13 mouse cellular contexts compared by ENCODE assay signal in the genomic region with DNA sequence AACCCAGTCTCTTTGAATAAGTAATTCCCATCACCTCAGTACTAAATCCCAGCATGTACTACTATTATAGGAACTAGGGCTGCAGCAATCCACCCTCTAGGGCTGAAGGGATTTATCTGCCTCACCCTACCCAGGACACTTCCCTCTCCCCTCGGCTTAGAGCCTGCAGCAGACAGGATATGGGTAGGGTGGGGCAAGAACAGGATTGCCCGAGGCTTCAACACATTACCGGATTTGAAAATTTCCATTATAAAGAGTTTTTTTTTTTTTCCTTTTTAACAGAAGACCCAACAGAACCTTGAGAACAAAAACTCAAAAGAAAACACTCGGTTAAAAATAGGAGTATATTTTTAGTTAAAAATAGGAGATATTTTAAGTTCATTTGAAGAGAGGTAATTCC. TPM values are rescaled to one million over a fixed set of nuclear protein-coding genes. Genes with fewer than 3 reads are reported as not detected.
A peak's percentile ranks its signal among the peaks of the same experiment; 100 is the strongest.
DNase-seq lines count a peak whose midpoint lies in the region; ATAC-seq and TF ChIP-seq lines count a peak whose summit lies in the region.
"Had no signal": no experiment of that assay in that cellular context is flagged by ENCODE, and none has a peak within 500 bp of the region (broad histone marks: within the 10 kb centered on the region; RNA-seq: fewer than 3 reads in every experiment).

No protein-coding gene starts in this region.

- TF ChIP-seq POLR2A in heart, adult 2 months (IDR thresholded peaks at IDR 0.05; ENCODE audit: insufficient read depth, low read depth, low read length): no peak
- no peak for TF ChIP-seq POLR2A in spleen, adult 2 months (IDR thresholded peaks at IDR 0.05; ENCODE audit: low read depth, low read length)

- TF ChIP-seq EP300 in heart, adult 2 months (IDR thresholded peaks at IDR 0.05; ENCODE audit: insufficient read depth, low read depth, low read length): no peak

- H3K79me2 ChIP-seq in heart, adult 2 months (replicated peaks; ENCODE audit: control insufficient read depth, insufficient read depth, low read length): peaks cover 14% of the 10 kb centered on the region

- TF ChIP-seq CTCF in heart, adult 2 months (IDR thresholded peaks at IDR 0.05): no peak
- no peak for TF ChIP-seq CTCF in spleen, adult 2 months (IDR thresholded peaks at IDR 0.05; ENCODE audit: extremely low read depth, insufficient read depth, insufficient read length, insufficient replicate concordance)

- peaks cover 33% of the 10 kb centered on the region for H3K36me3 ChIP-seq in heart, adult 2 months (ENCODE audit: control insufficient read depth, insufficient read depth, low read length)
- H3K36me3 ChIP-seq in spleen, adult 2 months (ENCODE audit: control insufficient read depth, insufficient read depth, low read length): no peaks in the 10 kb centered on the region
- H3K36me3 ChIP-seq: limb, embryonic 10.5 days had no signal

- WGBS in heart, adult 2 months: 26% methylated on average over 4 of the region's 4 CpGs
- WGBS in spleen, adult 2 months: 4% methylated on average over 4 of the region's 4 CpGs

- no peak overlapping the region for H3K4me3 ChIP-seq in heart, adult 2 months
- no peak overlapping the region for H3K4me3 ChIP-seq in spleen, adult 2 months (ENCODE audit: extremely low read depth, insufficient read depth, insufficient read length)
- H3K4me3 ChIP-seq: limb, embryonic 10.5 days had no signal

- intact Hi-C loops in heart, adult 2 months (cut with DNase I): loop anchor here (5.0 kb wide), 1 partner anchor 69 kb away; no protein-coding TSS in a partner anchor

- H3K27me3 ChIP-seq in heart, adult 2 months (ENCODE audit: control insufficient read depth, insufficient read depth, low read length): no peaks in the 10 kb centered on the region
- no peaks in the 10 kb centered on the region for H3K27me3 ChIP-seq in spleen, adult 2 months (ENCODE audit: control insufficient read depth, insufficient read depth, low read length)

- peaks cover 48% of the 10 kb centered on the region for H3K4me1 ChIP-seq in heart, adult 2 months (ENCODE audit: control insufficient read depth, insufficient read depth, low read length)
- peaks cover 63% of the 10 kb centered on the region for H3K4me1 ChIP-seq in spleen, adult 2 months (ENCODE audit: control insufficient read depth, insufficient read depth, insufficient read length)

- no peak overlapping the region for H3K9ac ChIP-seq in heart, adult 2 months (ENCODE audit: low read depth, low read length)
- H3K9ac ChIP-seq: lung, embryonic 14.5 days had no signal

- peak overlapping the region; percentile 69 for H3K27ac ChIP-seq in heart, adult 2 months
- H3K27ac ChIP-seq in spleen, adult 2 months (ENCODE audit: insufficient read depth, low read length): peak overlapping the region; percentile 44; the same call in 1 of the 2 replicates
- H3K27ac ChIP-seq: limb, embryonic 10.5 days had no signal

- ATAC-seq in activated CD4-positive, CD25-positive, alpha-beta regulatory T cell, adult 4 months: peak; percentile 46

- peak in 1 of 2 experiments; percentile 51 for DNase-seq in heart, adult 2 months
- DNase-seq in heart, postnatal 4 days: no peak
- DNase-seq in spleen, adult 2 months (ENCODE audit: low read depth in 1 of 2, low spot score in 2 of 2): no peak
- no peak for DNase-seq in spleen, adult 18-20 months
- DNase-seq in thymus, postnatal 4 days: peak; percentile 45
- DNase-seq in adrenal gland, adult 18-20 months (ENCODE audit: low spot score in 2 of 2): no peak
- no peak for DNase-seq in retina, postnatal 1 day
- DNase-seq: cerebellum, adult 9-10 months; layer of hippocampus, adult 9-11 months; lung, embryonic 14.5 days; right cerebral cortex, postnatal 14 days had no signal

RNA-seq across cellular contexts. Expression of gene B3gnt2, which starts 9.3 kb away (rescaled TPM):
- 1 to 10 TPM; 3.5 to 6.2 TPM for total RNA-seq in heart, adult 2 months (2021)
- polyA plus RNA-seq in heart, adult 2 months (2012; rRNA removed): 5.7 and 7.1 TPM in 2 replicates
- total RNA-seq in heart, postnatal 4 days (2021): 1 to 10 TPM; 7.4 to 8.1 TPM
- 18.9 and 23.4 TPM in 2 replicates for polyA plus RNA-seq in spleen, adult 2 months (2012; rRNA removed)
- 1 to 10 TPM; 4.7 to 9.8 TPM for polyA plus RNA-seq in activated CD4-positive, CD25-positive, alpha-beta regulatory T cell, adult 4 months (2017; shearing (Covaris generic))
- total RNA-seq in adrenal gland, adult 18-20 months (2021): 10 to 100 TPM; 34.6 to 60.6 TPM
